Mouse (Mus musculus): ENCODE measurements at regions not wholly inside any gene's neighbourhood (a gene's known extent, or its start where the extent isn't known, plus 50 kb on each side); places are given as distances from the start of the nearest gene placed in this dataset.

DNA sequence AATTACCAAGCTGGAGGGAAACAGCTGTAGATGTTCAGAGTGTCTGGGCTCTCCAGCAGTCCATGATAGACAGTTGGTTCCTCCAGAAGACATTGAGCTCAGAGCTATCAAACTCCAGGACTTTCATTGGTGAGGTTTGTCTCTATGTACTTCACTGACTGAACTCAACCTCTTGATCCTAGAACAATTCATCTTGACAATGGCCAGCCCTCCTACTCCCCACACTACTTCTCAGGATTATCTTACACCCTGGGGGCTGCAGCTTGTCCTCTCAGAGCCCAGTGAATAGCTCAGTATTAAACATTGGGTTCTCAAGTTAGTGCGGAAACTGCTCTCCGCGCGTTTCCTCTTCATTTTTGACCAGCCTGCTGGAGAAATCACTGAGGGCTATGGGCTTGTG is 349.2 kb upstream of the Paip1 start:
- H3K4me3 ChIP-seq (ENCODE audit: insufficient read depth, low read length), result no peak overlapping the region
- no peak overlapping the region for H3K27ac ChIP-seq (ENCODE audit: insufficient read depth, low read length)
- no peaks in the 10 kb centered on the region for H3K4me1 ChIP-seq (ENCODE audit: control insufficient read depth, insufficient read depth, low read length)
- TF ChIP-seq POLR2A (IDR thresholded peaks at IDR 0.05; ENCODE audit: extremely low read depth, insufficient read depth, low read length) (no peak), CTCF (IDR thresholded peaks at IDR 0.05; ENCODE audit: extremely low read depth, insufficient read depth, low read length) (no peak)

DNA sequence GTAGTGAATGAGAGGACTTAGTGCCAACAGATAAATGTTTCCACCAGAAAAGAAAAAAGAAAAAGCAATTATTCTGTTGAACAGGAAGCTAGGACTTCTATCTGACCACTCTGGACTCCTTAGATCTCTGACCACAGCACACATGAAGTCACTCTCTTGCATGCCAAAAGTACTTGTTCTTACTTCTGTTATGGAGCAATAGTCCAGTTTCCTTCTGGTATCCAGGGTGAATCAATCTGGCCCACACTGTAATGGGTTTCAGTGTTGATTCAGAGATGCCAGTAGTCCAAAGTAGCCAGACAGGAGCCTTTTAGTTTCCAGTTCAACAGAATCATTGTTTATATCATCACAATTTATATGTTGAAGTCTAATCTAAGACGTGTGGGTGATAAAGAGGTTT is 346.7 kb upstream of the Paip1 start:
- Histone ChIP-seq H3K4me3 (ENCODE audit: insufficient read depth, low read length) (no peak overlapping the region), H3K4me1 (ENCODE audit: control insufficient read depth, insufficient read depth, low read length) (no peaks in the 10 kb centered on the region), H3K27ac (ENCODE audit: insufficient read depth, low read length) (no peak overlapping the region)
- TF ChIP-seq CTCF (IDR thresholded peaks at IDR 0.05; ENCODE audit: extremely low read depth, insufficient read depth, low read length), result no peak
- TF ChIP-seq POLR2A (IDR thresholded peaks at IDR 0.05; ENCODE audit: extremely low read depth, insufficient read depth, low read length), result no peak

DNA sequence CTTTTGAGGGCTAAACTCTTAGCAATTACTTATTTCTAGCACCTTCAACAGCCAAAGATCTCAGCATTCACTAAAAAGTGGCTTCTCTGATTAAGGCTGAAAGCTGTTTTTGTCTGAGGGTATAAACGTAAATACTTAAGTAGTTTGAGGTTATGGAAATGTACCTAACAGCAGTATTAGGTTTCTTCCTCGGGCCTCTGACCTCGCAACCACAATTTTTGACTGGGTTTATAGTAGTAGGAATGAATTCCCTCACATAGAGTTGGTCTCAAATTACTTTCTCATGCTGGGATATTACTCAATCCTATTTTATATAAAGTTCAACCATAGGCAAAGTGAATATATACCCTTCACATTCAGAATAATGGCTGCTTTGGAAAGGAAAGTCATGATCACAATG is 310.5 kb upstream of the Paip1 start:
- TF ChIP-seq POLR2A (IDR thresholded peaks at IDR 0.05; ENCODE audit: extremely low read depth, insufficient read depth, low read length) (no peak), CTCF (IDR thresholded peaks at IDR 0.05; ENCODE audit: extremely low read depth, insufficient read depth, low read length) (no peak)
- H3K4me1 ChIP-seq (ENCODE audit: control insufficient read depth, insufficient read depth, low read length), result no peaks in the 10 kb centered on the region
- no peak overlapping the region for H3K4me3 ChIP-seq (ENCODE audit: insufficient read depth, low read length)
- no peak overlapping the region for H3K27ac ChIP-seq (ENCODE audit: insufficient read depth, low read length)

DNA sequence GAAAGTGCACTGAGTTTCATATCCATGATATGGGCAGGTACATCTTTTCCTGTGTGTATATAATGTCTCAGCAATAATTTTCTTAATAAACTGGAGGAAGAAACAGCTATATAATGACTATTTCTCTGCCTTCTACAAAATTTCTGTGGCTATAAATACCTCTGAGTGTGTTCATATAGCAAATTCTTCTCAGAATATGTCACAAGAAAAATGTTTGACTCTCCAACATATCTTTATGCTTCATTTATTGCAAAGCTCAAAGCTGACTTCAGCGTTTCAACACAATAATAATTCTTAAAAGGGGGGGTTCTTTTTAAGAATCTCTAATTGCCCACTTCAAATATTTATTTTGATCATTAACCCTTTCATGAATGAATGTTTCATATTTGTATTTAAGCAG is 310.0 kb upstream of the Paip1 start:
- no peak overlapping the region for H3K4me3 ChIP-seq (ENCODE audit: insufficient read depth, low read length)
- TF ChIP-seq CTCF (IDR thresholded peaks at IDR 0.05; ENCODE audit: extremely low read depth, insufficient read depth, low read length), result no peak
- TF ChIP-seq POLR2A (IDR thresholded peaks at IDR 0.05; ENCODE audit: extremely low read depth, insufficient read depth, low read length), result no peak
- H3K27ac ChIP-seq (ENCODE audit: insufficient read depth, low read length), result no peak overlapping the region
- H3K4me1 ChIP-seq (ENCODE audit: control insufficient read depth, insufficient read depth, low read length), result no peaks in the 10 kb centered on the region

DNA sequence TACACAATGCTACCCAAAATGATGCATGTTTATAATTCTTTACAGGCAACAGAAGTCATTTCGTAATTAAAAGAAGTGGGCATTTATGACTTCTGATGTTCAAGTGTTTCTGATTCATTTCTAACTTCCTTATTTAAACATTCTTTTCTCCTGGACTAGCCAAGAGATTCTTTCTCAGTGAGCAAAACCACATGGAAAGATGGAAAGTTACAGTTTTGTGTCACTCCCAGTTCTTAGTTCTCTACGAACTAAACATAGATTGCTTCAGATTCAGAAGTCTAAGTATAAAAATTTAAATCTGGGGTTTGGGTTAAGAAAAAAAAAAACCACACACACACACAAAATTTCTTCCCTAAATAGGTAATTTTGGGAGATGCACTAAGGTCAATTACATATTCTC is 288.0 kb upstream of the Paip1 start:
- TF ChIP-seq CTCF (IDR thresholded peaks at IDR 0.05; ENCODE audit: extremely low read depth, insufficient read depth, low read length) (no peak), POLR2A (IDR thresholded peaks at IDR 0.05; ENCODE audit: extremely low read depth, insufficient read depth, low read length) (no peak)

DNA sequence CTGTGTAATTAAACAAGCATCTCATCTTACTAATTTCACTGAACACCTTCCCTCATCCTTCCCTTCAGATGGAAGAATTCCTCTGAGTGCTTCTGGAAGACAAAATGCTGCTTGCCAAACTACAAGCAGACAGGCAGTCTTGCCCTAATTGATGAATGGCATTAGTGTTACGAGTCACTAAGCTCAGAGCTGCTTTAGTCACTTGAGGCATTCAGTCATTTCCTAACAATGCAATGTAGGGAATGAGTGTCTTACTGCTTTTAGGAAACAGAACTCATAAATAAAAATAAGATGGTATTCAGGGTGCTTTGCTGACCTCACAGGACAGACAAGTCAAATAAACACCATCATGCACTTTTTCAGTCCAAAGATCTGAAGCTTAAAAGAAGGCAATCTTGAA is 285.1 kb upstream of the Paip1 start:
- TF ChIP-seq POLR2A (IDR thresholded peaks at IDR 0.05; ENCODE audit: extremely low read depth, insufficient read depth, low read length), result no peak
- TF ChIP-seq CTCF (IDR thresholded peaks at IDR 0.05; ENCODE audit: extremely low read depth, insufficient read depth, low read length), result no peak
- Histone ChIP-seq H3K4me1 (ENCODE audit: control insufficient read depth, insufficient read depth, low read length) (no peaks in the 10 kb centered on the region), H3K27ac (ENCODE audit: insufficient read depth, low read length) (no peak overlapping the region), H3K4me3 (ENCODE audit: insufficient read depth, low read length) (no peak overlapping the region)

More for the DNA sequence above, 288.0 kb upstream of the Paip1 start:
- H3K27ac ChIP-seq (ENCODE audit: insufficient read depth, low read length), result no peak overlapping the region
- no peak overlapping the region for H3K4me3 ChIP-seq (ENCODE audit: insufficient read depth, low read length)
- H3K4me1 ChIP-seq (ENCODE audit: control insufficient read depth, insufficient read depth, low read length), result no peaks in the 10 kb centered on the region

DNA sequence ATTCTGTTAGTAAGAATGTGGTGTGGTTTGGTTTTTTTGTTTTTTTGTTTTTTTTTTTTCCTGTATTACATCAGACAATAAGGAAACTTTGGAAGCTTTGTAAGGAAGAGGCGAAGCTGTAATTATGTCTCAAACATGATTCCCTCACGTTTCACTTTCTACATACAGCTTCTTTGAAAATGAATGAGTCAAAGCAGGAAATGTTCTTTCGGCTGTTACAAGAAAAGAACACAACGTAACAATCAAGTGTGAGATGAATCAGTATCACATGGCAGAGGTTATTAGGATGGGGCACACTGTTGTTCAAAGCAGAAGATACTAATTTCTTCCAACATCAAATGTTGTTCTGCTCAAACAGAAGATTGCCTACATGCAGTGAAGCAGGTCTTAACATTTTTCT is 282.7 kb upstream of the Paip1 start:
- Histone ChIP-seq H3K27ac (ENCODE audit: insufficient read depth, low read length) (no peak overlapping the region), H3K4me3 (ENCODE audit: insufficient read depth, low read length) (no peak overlapping the region), H3K4me1 (ENCODE audit: control insufficient read depth, insufficient read depth, low read length) (no peaks in the 10 kb centered on the region)
- TF ChIP-seq POLR2A (IDR thresholded peaks at IDR 0.05; ENCODE audit: extremely low read depth, insufficient read depth, low read length), result no peak
- TF ChIP-seq CTCF (IDR thresholded peaks at IDR 0.05; ENCODE audit: extremely low read depth, insufficient read depth, low read length), result no peak

DNA sequence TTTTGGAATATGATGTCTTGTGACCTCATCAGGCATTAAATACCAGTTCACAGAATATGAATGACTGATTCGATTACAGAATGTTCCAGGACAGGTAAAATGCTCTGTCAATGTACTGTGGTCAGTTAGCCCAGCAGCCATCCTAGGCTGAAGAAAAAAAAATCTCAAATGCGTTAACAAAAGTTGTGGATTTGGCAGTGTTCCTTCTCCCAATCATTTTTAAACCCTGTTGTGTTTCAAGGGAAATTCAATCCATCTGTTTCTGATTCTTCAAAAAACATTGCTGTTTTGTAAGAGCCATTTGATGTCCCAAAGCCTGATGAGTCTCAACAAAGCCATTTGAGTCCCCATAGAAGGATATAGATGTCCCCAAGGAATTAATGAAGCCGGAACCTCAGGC is 280.7 kb upstream of the Paip1 start:
- no peaks in the 10 kb centered on the region for H3K4me1 ChIP-seq (ENCODE audit: control insufficient read depth, insufficient read depth, low read length)
- no peak overlapping the region for H3K4me3 ChIP-seq (ENCODE audit: insufficient read depth, low read length)
- no peak for TF ChIP-seq CTCF (IDR thresholded peaks at IDR 0.05; ENCODE audit: extremely low read depth, insufficient read depth, low read length)
- no peak for TF ChIP-seq POLR2A (IDR thresholded peaks at IDR 0.05; ENCODE audit: extremely low read depth, insufficient read depth, low read length)
- H3K27ac ChIP-seq (ENCODE audit: insufficient read depth, low read length), result no peak overlapping the region

DNA sequence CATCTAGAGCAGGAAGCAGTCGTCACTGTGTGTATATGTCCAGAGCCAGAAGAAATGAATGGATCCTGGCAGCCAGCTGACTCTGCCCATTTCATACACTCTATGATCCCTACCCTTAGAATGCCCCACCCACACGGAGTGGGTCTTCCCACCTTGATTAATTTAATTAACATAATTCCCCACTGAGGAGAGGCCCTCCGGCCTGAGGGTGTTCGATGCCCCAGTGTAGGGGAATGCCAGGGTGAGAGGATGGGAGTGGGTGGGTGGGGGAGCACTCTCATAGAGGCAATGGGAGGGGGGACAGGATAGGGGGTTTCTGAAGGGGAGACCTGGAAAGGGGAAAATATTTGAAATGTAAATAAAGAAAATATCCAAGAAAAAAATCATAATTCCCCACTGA is 279.3 kb upstream of the Paip1 start:
- H3K4me3 ChIP-seq (ENCODE audit: insufficient read depth, low read length), result no peak overlapping the region
- no peaks in the 10 kb centered on the region for H3K4me1 ChIP-seq (ENCODE audit: control insufficient read depth, insufficient read depth, low read length)
- TF ChIP-seq POLR2A (IDR thresholded peaks at IDR 0.05; ENCODE audit: extremely low read depth, insufficient read depth, low read length) (no peak), CTCF (IDR thresholded peaks at IDR 0.05; ENCODE audit: extremely low read depth, insufficient read depth, low read length) (no peak)

DNA sequence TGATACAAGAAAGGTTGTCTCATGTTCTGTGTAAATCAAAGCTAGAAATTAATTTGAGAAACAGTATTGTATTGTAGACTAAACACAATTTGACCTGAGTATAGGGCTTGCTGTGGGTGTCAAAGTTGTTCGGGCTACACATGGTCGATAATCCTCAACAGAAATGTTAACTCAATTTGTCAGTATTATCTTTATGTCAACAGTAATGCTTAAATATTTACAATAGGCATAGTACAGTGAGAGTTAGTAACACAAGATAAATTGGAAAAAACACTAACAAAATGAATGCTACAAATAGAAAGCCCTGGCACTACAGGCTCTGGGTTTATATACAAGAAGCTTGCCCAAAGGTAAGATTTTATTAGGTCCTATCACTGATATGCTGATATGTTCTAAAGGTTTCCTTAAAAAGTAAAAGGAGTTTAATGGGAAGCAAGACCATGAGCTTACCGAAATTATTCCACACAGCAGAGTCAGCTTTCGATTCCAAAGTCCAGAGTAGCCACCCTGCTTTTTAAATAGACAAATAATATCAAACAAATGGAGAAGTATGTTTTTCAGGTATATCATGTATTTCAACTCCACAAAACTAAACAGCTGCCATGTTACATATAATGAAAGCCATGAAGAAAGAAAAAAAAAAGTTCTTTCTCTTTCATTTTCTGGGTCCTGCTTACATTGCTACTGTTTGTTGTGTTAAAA is 277.4 kb upstream of the Paip1 start:
- TF ChIP-seq POLR2A (IDR thresholded peaks at IDR 0.05; ENCODE audit: extremely low read depth, insufficient read depth, low read length), result no peak
- TF ChIP-seq CTCF (IDR thresholded peaks at IDR 0.05; ENCODE audit: extremely low read depth, insufficient read depth, low read length), result no peak

More for the DNA sequence above, 279.3 kb upstream of the Paip1 start:
- no peak overlapping the region for H3K27ac ChIP-seq (ENCODE audit: insufficient read depth, low read length)

More for the DNA sequence above, 277.4 kb upstream of the Paip1 start:
- H3K4me3 ChIP-seq (ENCODE audit: insufficient read depth, low read length), result no peak overlapping the region
- H3K27ac ChIP-seq (ENCODE audit: insufficient read depth, low read length), result no peak overlapping the region
- no peaks in the 10 kb centered on the region for H3K4me1 ChIP-seq (ENCODE audit: control insufficient read depth, insufficient read depth, low read length)

Measured in cortical plate, adult 2 months (tissue).